Mouse (Mus musculus): Measurements from ENCODE around the gene Arhgap27.

DNA sequence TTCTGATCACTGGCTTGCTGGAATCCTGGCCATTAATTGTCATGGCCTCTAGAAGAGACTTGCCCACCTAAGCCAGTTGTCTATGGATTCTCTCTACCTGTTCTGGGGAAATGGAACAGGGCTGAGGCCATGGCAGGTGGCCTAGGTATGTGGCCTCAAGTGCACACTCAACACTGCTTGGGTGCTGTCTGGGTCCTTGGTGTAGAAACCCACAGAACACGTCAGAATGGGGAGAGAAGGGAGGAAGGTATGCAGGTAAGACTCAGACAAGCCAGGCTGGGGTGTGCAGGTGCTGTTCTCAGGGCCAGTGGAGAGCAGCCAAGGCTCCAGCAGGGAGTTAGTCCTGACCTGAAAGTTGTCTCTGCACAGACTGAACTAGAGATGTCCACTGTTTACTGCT, 45.5 kb downstream of the Arhgap27 start:
- TF ChIP-seq CTCF (IDR thresholded peaks at IDR 0.05; ENCODE audit: control insufficient read depth, insufficient read depth, low read length) (no peak), POLR2A (IDR thresholded peaks at IDR 0.05; ENCODE audit: borderline replicate concordance, control insufficient read depth, low read depth, low read length) (no peak)
